In the genomic region with DNA sequence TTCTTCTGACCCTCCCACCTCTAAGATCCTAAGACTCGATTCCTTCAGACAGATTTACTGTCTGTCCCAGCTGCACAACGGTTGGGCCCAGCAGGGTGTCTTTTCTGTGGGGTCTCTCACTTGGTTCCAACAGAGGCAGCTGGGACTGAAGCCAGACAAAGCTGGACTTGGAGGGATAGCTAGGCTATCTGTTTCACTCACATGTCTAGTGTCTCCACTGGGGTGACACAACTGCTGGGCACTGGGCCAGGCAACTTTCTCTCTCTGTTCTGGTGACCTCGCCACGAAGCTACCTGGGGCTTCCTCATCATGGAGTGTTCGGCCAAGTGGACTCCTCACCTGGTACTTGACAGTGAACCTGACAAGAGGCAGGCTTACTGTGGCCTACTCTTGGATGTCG, we compare ENCODE assay signal across 13 mouse cellular contexts. TPM values are rescaled to one million over a fixed set of nuclear protein-coding genes. Genes with fewer than 3 reads are reported as not detected.
DNase-seq lines count a peak whose midpoint lies in the region; ATAC-seq lines count a peak whose summit lies in the region.
"Had no signal": no experiment of that assay in that cellular context is flagged by ENCODE, and none has a peak within 500 bp of the region (broad histone marks: within the 10 kb centered on the region; RNA-seq: fewer than 3 reads in every experiment).

No protein-coding gene starts in this region.

- H3K9me3 ChIP-seq in heart, embryonic 15.5 days (replicated peaks), result no peaks in the 10 kb centered on the region
- H3K9me3 ChIP-seq: embryonic facial prominence, embryonic 13.5 days had no signal

- peak; percentile 95 for DNase-seq in heart, adult 11 months
- DNase-seq in heart, adult 8-10 months (ENCODE audit: low spot score), result no peak
- peak; percentile 78 for DNase-seq in retina, postnatal 1 day
- no peak for DNase-seq in retina, embryonic 14.5 days (ENCODE audit: low spot score)
- DNase-seq in thymus, postnatal 4 days, result no peak
- no peak for DNase-seq in frontal cortex, postnatal 14 days (ENCODE audit: low spot score in 2 of 2)
- DNase-seq: layer of hippocampus, adult 9-11 months; right cerebral cortex, adult 18-20 months had no signal

- H3K4me3 ChIP-seq in heart, embryonic 15.5 days, result no peak overlapping the region
- H3K4me3 ChIP-seq: embryonic facial prominence, embryonic 13.5 days had no signal

- peak overlapping the region; percentile 62 for H3K27ac ChIP-seq in heart, embryonic 15.5 days
- H3K27ac ChIP-seq: embryonic facial prominence, embryonic 13.5 days had no signal

- peaks cover 67% of the 10 kb centered on the region for H3K4me1 ChIP-seq in heart, embryonic 15.5 days (replicated peaks)

- WGBS in heart, embryonic 15.5 days, result 38% methylated on average over 6 of the region's 6 CpGs

- no peak overlapping the region for H3K4me2 ChIP-seq in heart, embryonic 15.5 days
- H3K4me2 ChIP-seq: embryonic facial prominence, embryonic 13.5 days had no signal

- ATAC-seq in heart, embryonic 15.5 days (replicated peaks; ENCODE audit: insufficient number of reproducible peaks, insufficient read depth, low FRiP score, low read depth), result peak; percentile 29
- peak; percentile 19; the same call in 1 of the 2 replicates for ATAC-seq in megakaryocyte progenitor cell, adult 5-6 weeks (replicated peaks; ENCODE audit: poor library complexity)

- no peaks in the 10 kb centered on the region for H3K36me3 ChIP-seq in heart, embryonic 15.5 days
- H3K36me3 ChIP-seq: embryonic facial prominence, embryonic 13.5 days had no signal

- 0 out of 2 replicates have a peak, but pooled peaks cover 4% of the 10 kb centered on the region for H3K27me3 ChIP-seq in heart, embryonic 15.5 days
- H3K27me3 ChIP-seq: embryonic facial prominence, embryonic 13.5 days had no signal

- H3K9ac ChIP-seq in heart, embryonic 15.5 days, result no peak overlapping the region
- H3K9ac ChIP-seq: embryonic facial prominence, embryonic 13.5 days had no signal

RNA-seq across cellular contexts. Expression of a gene that starts 10.4 kb away (rescaled TPM):
- total RNA-seq in heart, adult 8-10 months (2022), result not detected
- not detected in 2 replicates for polyA plus RNA-seq in heart, embryonic 15.5 days (2015; fragmentation: Nextera tagmentation; extraction: Ambion mirVana)
- not detected in 2 replicates for total RNA-seq in megakaryocyte progenitor cell, adult 5-6 weeks (2015)
- not detected in 2 replicates for total RNA-seq in megakaryocyte progenitor cell, adult 5-6 weeks (2017)
- total RNA-seq: megakaryocyte, adult 5-6 weeks had no signal
- polyA plus RNA-seq: embryonic facial prominence, embryonic 13.5 days; frontal cortex, adult 2 months had no signal

Comparison
In these comparisons a context has a peak if more than half of its experiments do, and no peak if none do; other contexts are left out.
1. DNase-seq: peak in heart, adult 11 months (single experiment) and retina, postnatal 1 day (single experiment); none in heart, adult 8-10 months (single experiment), retina, embryonic 14.5 days (single experiment), thymus, postnatal 4 days (single experiment) and frontal cortex, postnatal 14 days (0 of 2).